Mouse (Mus musculus) subcutaneous adipose tissue, adult 2 months (tissue): ENCODE measurements around the gene Gm14085. TPM values are rescaled to one million over a fixed set of nuclear protein-coding genes. Genes with fewer than 3 reads are reported as not detected.

Experiments
- polyA plus RNA-seq: library from polyadenylated mRNA; depleted of rRNA; stranded (reverse); fragments of >200 nt; gene quantifications from 2 replicates; pipeline ENCODE4 v1.2.3, GENCODE M21; 2012; ENCODE audit warnings: low replicate concordance; rRNA removed

Gene Gm14085
- 0.07 and 0.60 TPM in 2 replicates for polyA plus RNA-seq

DNA sequence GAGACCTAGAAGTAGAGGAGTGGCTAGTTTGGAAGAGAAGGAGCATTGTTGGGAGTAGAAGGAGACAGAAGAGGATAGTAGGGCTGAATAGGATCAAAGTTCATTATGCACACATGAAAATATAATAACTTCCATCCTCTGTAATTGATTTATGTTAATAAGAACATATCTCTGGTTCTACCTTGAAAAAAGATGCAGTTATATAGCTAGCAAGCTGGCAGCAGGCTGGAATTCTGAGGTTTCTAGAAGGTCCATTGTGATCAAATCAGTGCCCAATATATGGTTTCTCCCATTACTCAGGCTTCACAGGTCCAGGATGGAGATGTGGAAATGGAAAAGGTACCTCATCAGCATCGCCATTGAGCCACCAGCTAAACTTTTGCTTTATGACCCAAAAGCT is at the start of gene Gm14085:
Gene Gm14085 (plus strand): TSS at position 301 of the 400 bp plus-strand sequence.

Other genes starting within 250 kb of the Gm14085 start
- 0.27 and 0.81 TPM in 2 replicates for gene Duox2, start 186.5 kb upstream of the Gm14085 start, polyA plus RNA-seq
- 0.09 and 0.54 TPM in 2 replicates for gene Duoxa2, start 186.0 kb upstream of the Gm14085 start, polyA plus RNA-seq
- gene Duoxa1, start 171.2 kb upstream of the Gm14085 start, polyA plus RNA-seq = 2.9 and 14.9 TPM in 2 replicates
- 0.58 and 2.0 TPM in 2 replicates for gene Duox1, start 169.3 kb upstream of the Gm14085 start, polyA plus RNA-seq
- gene Shf, start 115.8 kb upstream of the Gm14085 start, polyA plus RNA-seq = 13.9 and 15.1 TPM in 2 replicates
- gene Slc28a2, start 58.5 kb upstream of the Gm14085 start, polyA plus RNA-seq = 8.5 and 40.7 TPM in 2 replicates
- gene Gatm, start 126.4 kb downstream of the Gm14085 start, polyA plus RNA-seq = 5.0 and 33.0 TPM in 2 replicates
- gene AA467197, start 152.0 kb downstream of the Gm14085 start, polyA plus RNA-seq = 0.82 TPM in 2 replicates
- 7.6 and 11.6 TPM in 2 replicates for gene Slc30a4, start 217.7 kb downstream of the Gm14085 start, polyA plus RNA-seq